Mouse (Mus musculus) liver, embryonic 14.5 days (tissue): ENCODE measurements around the gene Rbm38.

Source experiments
- CTCF ChIP-seq: IDR thresholded peaks from 2 replicates; pipeline ENCODE4 v1.5.1; 2016; ENCODE audit warnings: antibody characterized with exemption, low read depth, control low read depth
- EP300 ChIP-seq: IDR thresholded peaks from 2 replicates; pipeline ENCODE4 v1.6.1; 2016; ENCODE audit warnings: antibody characterized with exemption, low read depth

DNA sequence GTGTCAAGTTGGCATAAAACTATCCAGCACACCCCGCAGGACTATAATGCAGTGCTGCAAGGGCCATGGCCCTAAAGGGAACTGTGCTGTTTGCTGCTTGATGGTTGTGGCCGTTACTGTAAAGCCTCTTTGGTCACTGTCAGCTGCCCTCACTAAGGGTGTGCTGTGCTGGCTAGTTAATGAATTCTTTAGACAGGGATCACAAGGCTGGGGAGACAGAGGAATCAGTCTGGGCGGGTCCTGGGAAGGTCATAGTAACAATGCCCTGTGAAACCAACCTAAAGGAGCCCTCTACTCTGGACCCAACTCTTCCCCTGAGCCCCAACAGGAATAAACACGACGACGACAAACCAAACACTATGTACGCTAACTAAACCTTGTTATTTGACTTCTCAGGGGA is 21.8 kb upstream of the Rbm38 start:
- TF ChIP-seq CTCF (no peak), EP300 (no peak)
